24 mouse cellular contexts compared by ENCODE assay signal in genomic region chr4:83102022-83102421, GRCm38 (mm10). TPM values are rescaled to one million over a fixed set of nuclear protein-coding genes. Genes with fewer than 3 reads are reported as not detected.
A peak's percentile ranks its signal among the peaks of the same experiment; 100 is the strongest.
DNase-seq lines count a peak whose midpoint lies in the region; ATAC-seq lines count a peak whose summit lies in the region.
"Had no signal": no experiment of that assay in that cellular context is flagged by ENCODE, and none has a peak within 500 bp of the region (broad histone marks: within the 10 kb centered on the region; RNA-seq: fewer than 3 reads in every experiment).

No protein-coding gene starts in this region.

- WGBS in heart, embryonic 13.5 days, result 57% methylated on average over 3 of the region's 3 CpGs
- WGBS in embryonic facial prominence, embryonic 12.5 days, result 45% methylated on average over 3 of the region's 3 CpGs
- WGBS in intestine, embryonic 15.5 days, result 53% methylated on average over 3 of the region's 3 CpGs

- 0 out of 2 replicates have a peak overlapping the region, but pooled peaks have one; percentile 36 for H3K27ac ChIP-seq in heart, embryonic 13.5 days (replicated peaks)
- peak overlapping the region; percentile 57; the same call in 1 of the 2 replicates for H3K27ac ChIP-seq in embryonic facial prominence, embryonic 12.5 days
- H3K27ac ChIP-seq in intestine, embryonic 15.5 days, result peak overlapping the region; percentile 48
- H3K27ac ChIP-seq: hindbrain, embryonic 15.5 days; limb, embryonic 12.5 days; liver, embryonic 12.5 days; midbrain, embryonic 15.5 days; neural tube, embryonic 15.5 days had no signal

- peaks cover 42% of the 10 kb centered on the region for H3K4me1 ChIP-seq in heart, embryonic 13.5 days
- H3K4me1 ChIP-seq in embryonic facial prominence, embryonic 12.5 days, result peaks cover 8% of the 10 kb centered on the region; the same call in 1 of the 2 replicates
- H3K4me1 ChIP-seq in intestine, embryonic 15.5 days (replicated peaks), result peaks cover 4% of the 10 kb centered on the region; the same call in 1 of the 2 replicates
- H3K4me1 ChIP-seq: liver, embryonic 12.5 days; midbrain, embryonic 15.5 days; neural tube, embryonic 15.5 days had no signal

- H3K4me3 ChIP-seq in heart, embryonic 13.5 days, result no peak overlapping the region
- H3K4me3 ChIP-seq in embryonic facial prominence, embryonic 12.5 days, result no peak overlapping the region
- no peak overlapping the region for H3K4me3 ChIP-seq in intestine, embryonic 15.5 days (replicated peaks)
- H3K4me3 ChIP-seq: hindbrain, embryonic 15.5 days; limb, embryonic 12.5 days; liver, embryonic 12.5 days; midbrain, embryonic 15.5 days; neural tube, embryonic 15.5 days had no signal

- no peak overlapping the region for H3K9ac ChIP-seq in heart, embryonic 13.5 days
- H3K9ac ChIP-seq in embryonic facial prominence, embryonic 12.5 days, result no peak overlapping the region
- H3K9ac ChIP-seq in intestine, embryonic 15.5 days, result no peak overlapping the region
- H3K9ac ChIP-seq: hindbrain, embryonic 15.5 days; limb, embryonic 12.5 days; liver, embryonic 12.5 days; midbrain, embryonic 15.5 days; neural tube, embryonic 15.5 days had no signal

- no peaks in the 10 kb centered on the region for H3K27me3 ChIP-seq in heart, embryonic 13.5 days (replicated peaks)
- H3K27me3 ChIP-seq in embryonic facial prominence, embryonic 12.5 days, result no peaks in the 10 kb centered on the region
- H3K27me3 ChIP-seq in intestine, embryonic 15.5 days (replicated peaks), result no peaks in the 10 kb centered on the region
- H3K27me3 ChIP-seq: hindbrain, embryonic 15.5 days; limb, embryonic 12.5 days; liver, embryonic 12.5 days; midbrain, embryonic 15.5 days; neural tube, embryonic 15.5 days had no signal

- H3K36me3 ChIP-seq in heart, embryonic 13.5 days, result no peaks in the 10 kb centered on the region
- no peaks in the 10 kb centered on the region for H3K36me3 ChIP-seq in embryonic facial prominence, embryonic 12.5 days
- no peaks in the 10 kb centered on the region for H3K36me3 ChIP-seq in intestine, embryonic 15.5 days
- H3K36me3 ChIP-seq: hindbrain, embryonic 15.5 days; limb, embryonic 12.5 days; liver, embryonic 12.5 days; midbrain, embryonic 15.5 days; neural tube, embryonic 15.5 days had no signal

- no peak for DNase-seq in heart, adult 18-20 months
- peak; percentile 75 for DNase-seq in kidney, postnatal 10 days
- DNase-seq in kidney, postnatal 25 days, result no peak
- no peak for DNase-seq in retina, embryonic 14.5 days (ENCODE audit: low spot score)
- DNase-seq in embryo, embryonic 10.5 days (ENCODE audit: low spot score), result no peak
- DNase-seq: adrenal gland, postnatal 36 days; cerebellum, adult 11-12 months; cerebellum, postnatal 14 days; embryo, embryonic 11 days; gastrocnemius, postnatal 25 days; heart, postnatal 4 days; lung, postnatal 14 days; right cerebral cortex, postnatal 14 days; thymus, postnatal 14 days had no signal

- no peak for ATAC-seq in heart, embryonic 13.5 days (ENCODE audit: extremely low read depth, insufficient number of reproducible peaks, low FRiP score, low TSS enrichment)
- no peak for ATAC-seq in embryonic facial prominence, embryonic 12.5 days (ENCODE audit: insufficient number of reproducible peaks, insufficient read depth, low FRiP score, low TSS enrichment)
- no peak for ATAC-seq in intestine, embryonic 15.5 days
- ATAC-seq: forebrain, embryonic 14.5 days; liver, embryonic 12.5 days; midbrain, embryonic 15.5 days had no signal

- no peak overlapping the region for H3K4me2 ChIP-seq in heart, embryonic 13.5 days
- no peak overlapping the region for H3K4me2 ChIP-seq in embryonic facial prominence, embryonic 12.5 days (replicated peaks)
- no peak overlapping the region for H3K4me2 ChIP-seq in intestine, embryonic 15.5 days (replicated peaks)
- H3K4me2 ChIP-seq: hindbrain, embryonic 15.5 days; limb, embryonic 12.5 days; liver, embryonic 12.5 days; midbrain, embryonic 15.5 days; neural tube, embryonic 15.5 days had no signal

- no peaks in the 10 kb centered on the region for H3K9me3 ChIP-seq in heart, embryonic 13.5 days
- H3K9me3 ChIP-seq in embryonic facial prominence, embryonic 12.5 days, result no peaks in the 10 kb centered on the region
- no peaks in the 10 kb centered on the region for H3K9me3 ChIP-seq in intestine, embryonic 15.5 days
- H3K9me3 ChIP-seq: hindbrain, embryonic 15.5 days; limb, embryonic 12.5 days; liver, embryonic 12.5 days; midbrain, embryonic 15.5 days; neural tube, embryonic 15.5 days had no signal

RNA-seq across cellular contexts. Expression of gene Frem1, which starts 49.9 kb away (rescaled TPM):
- polyA plus RNA-seq in heart, embryonic 13.5 days (2015; fragmentation: Nextera tagmentation; extraction: Ambion mirVana), result 4.9 and 5.3 TPM in 2 replicates
- under 1 TPM; 0.17 to 0.33 TPM for total RNA-seq in heart, adult 18-20 months (2021)
- polyA plus RNA-seq in embryonic facial prominence, embryonic 12.5 days (2016; fragmentation: Nextera tagmentation; extraction: Ambion mirVana), result 25.7 and 26.1 TPM in 2 replicates
- polyA plus RNA-seq in intestine, embryonic 15.5 days (2015; fragmentation: Nextera tagmentation; extraction: Ambion mirVana), result 6.4 and 6.6 TPM in 2 replicates
- total RNA-seq: megakaryocyte-erythroid progenitor cell, adult 5-6 weeks had no signal
